Mouse (Mus musculus) testis, adult 2 months (tissue): ENCODE measurements around the gene Klb.
A peak's percentile ranks its signal among the peaks of the same experiment; 100 is the strongest.

Experiments used
- CTCF ChIP-seq: fragments of 200-500 bp; IDR thresholded peaks from 2 replicates; pipeline ENCODE4 v1.5.1; 2012; ENCODE audit warnings: low read depth, mild to moderate bottlenecking, inconsistent platforms, low read length, moderate library complexity; ENCODE audit not compliant: control insufficient read depth, insufficient read depth, insufficient replicate concordance
- POLR2A ChIP-seq: fragments of 200-500 bp; IDR thresholded peaks from 2 replicates; pipeline ENCODE4 v1.6.1; 2012; ENCODE audit warnings: low read depth, mild to moderate bottlenecking, inconsistent platforms, low read length, moderate library complexity; ENCODE audit not compliant: control insufficient read depth

GRCm38 (mm10) chr5:65335298-65336074, 12.6 kb upstream of the Klb start, which contains the start of gene Rfc1:
- peak; percentile 73 for TF ChIP-seq POLR2A
- 0 out of 2 replicates have a peak, but pooled peaks have one; percentile 2 for TF ChIP-seq CTCF
